Mouse (Mus musculus) midbrain, postnatal 0 days (tissue): ENCODE results near the gene Atad5. TPM values are rescaled to one million over a fixed set of nuclear protein-coding genes. Genes with fewer than 3 reads are reported as not detected.

Source experiments
- ATAC-seq: fragments of 200-750 bp; cut with Nextera tagmentation; 2 replicates; pipeline ENCODE4 v1.8.0; 2017; ENCODE audit warnings: moderate number of reproducible peaks, mild to moderate bottlenecking, moderate TSS enrichment, moderate library complexity; ENCODE audit not compliant: low FRiP score
- DNase-seq: peaks from one replicate; pipeline ENCODE4 v3.0.0-alpha.2; 2015; ENCODE audit warnings: low spot score
- H3K27ac ChIP-seq: fragments of 300-500 bp; sonication (generic); 2 replicates; pipeline ENCODE4 v1.5.1; 2014; ENCODE audit warnings: low read depth, mild to moderate bottlenecking, low read length, mixed read lengths
- H3K27me3 ChIP-seq: fragments of 300-500 bp; sonication (generic); 2 replicates; pipeline ENCODE4 v1.6.1; 2014; ENCODE audit warnings: low read length, control low read depth, mixed read lengths; ENCODE audit not compliant: insufficient read depth
- H3K36me3 ChIP-seq: fragments of 300-500 bp; sonication (generic); 2 replicates; pipeline ENCODE4 v1.6.1; 2014; ENCODE audit warnings: low read length, control low read depth, mixed read lengths; ENCODE audit not compliant: insufficient read depth
- H3K4me1 ChIP-seq: fragments of 300-500 bp; sonication (generic); 2 replicates; pipeline ENCODE4 v1.6.1; 2014; ENCODE audit warnings: mild to moderate bottlenecking, control low read depth, antibody characterized with exemption, low read length, mixed read lengths; ENCODE audit not compliant: insufficient read depth
- H3K4me2 ChIP-seq: fragments of 300-500 bp; sonication (generic); 2 replicates; pipeline ENCODE4 v1.6.1; 2014; ENCODE audit warnings: low read depth, mild to moderate bottlenecking, low read length, mixed read lengths; ENCODE audit not compliant: poor library complexity, severe bottlenecking
- H3K4me3 ChIP-seq: fragments of 300-500 bp; sonication (generic); 2 replicates; pipeline ENCODE4 v1.5.1; 2014; ENCODE audit warnings: low read depth, mild to moderate bottlenecking, low read length, moderate library complexity
- H3K9ac ChIP-seq: fragments of 300-500 bp; sonication (generic); replicated peaks from 2 replicates; pipeline ENCODE4 v1.6.1; 2014; ENCODE audit warnings: mild to moderate bottlenecking, low read length, moderate library complexity, mixed read lengths; ENCODE audit not compliant: poor library complexity, severe bottlenecking
- H3K9me3 ChIP-seq: fragments of 300-500 bp; sonication (generic); 2 replicates; pipeline ENCODE4 v1.6.1; 2016; ENCODE audit warnings: low read length, control low read depth
- CTCF ChIP-seq: IDR thresholded peaks from 2 replicates; pipeline ENCODE4 v1.5.1; 2016; ENCODE audit warnings: antibody characterized with exemption, mild to moderate bottlenecking
- WGBS: fragments of 180-500 bp; shearing (Covaris S2); extraction: QIAGEN DNeasy Blood & Tissue Kit; methylation state at CpG from one replicate; pipeline ENCODE4 v1.1.7; 2014; 5-methylcytosine and 5-hydroxymethylcytosine counted together
- polyA plus RNA-seq: library from polyadenylated mRNA; unstranded; fragments of >200 nt; fragmentation: Nextera tagmentation; extraction: Ambion mirVana; gene quantifications from 2 replicates; pipeline ENCODE4 v1.2.1, GENCODE M21; 2015
- total RNA-seq: library from RNA; depleted of rRNA; stranded (reverse); fragments of >200 nt; gene quantifications from 2 replicates; pipeline ENCODE4 v1.2.3, GENCODE M21; 2014

Gene Atad5
- total and polyA plus RNA-seq, 2 experiments from 2014 or later = 3.3 to 5.6 TPM

DNA sequence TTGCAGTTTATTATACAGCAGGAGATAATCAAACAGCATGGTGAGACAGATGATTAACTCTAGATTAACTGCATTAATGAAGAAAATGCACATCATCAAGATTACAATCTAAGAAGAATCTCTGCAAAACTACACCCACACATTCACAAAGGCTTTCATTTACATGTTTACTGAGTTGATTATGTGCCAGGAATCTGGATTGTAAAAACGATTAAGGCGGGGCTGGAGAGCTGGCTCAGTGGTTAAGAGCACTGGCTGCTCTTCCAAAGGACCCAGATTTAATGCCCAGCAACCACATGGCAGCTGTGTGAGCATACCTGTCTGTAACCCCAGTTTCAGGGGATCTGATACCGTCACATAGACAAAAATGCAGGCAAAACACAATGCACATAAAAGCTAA lies 19.4 kb upstream of the Atad5 start:
- H3K27ac ChIP-seq = no peak overlapping the region
- DNase-seq = no peak

GRCm38 (mm10) chr11:80071039-80071438 lies 18.2 kb upstream of the Atad5 start:
- no peak for TF ChIP-seq CTCF

More for the DNA sequence above, 19.4 kb upstream of the Atad5 start:
- Histone ChIP-seq H3K9ac (no peak overlapping the region), H3K36me3 (no peaks in the 10 kb centered on the region), H3K27me3 (no peaks in the 10 kb centered on the region), H3K9me3 (no peaks in the 10 kb centered on the region), H3K4me1 (no peaks in the 10 kb centered on the region), H3K4me2 (no peak overlapping the region), H3K4me3 (no peak overlapping the region)
- ATAC-seq = no peak
- WGBS = 78% methylated on average over 3 of the region's 3 CpGs
- TF ChIP-seq CTCF = no peak

GRCm38 (mm10) chr11:80072365-80072764 lies 16.8 kb upstream of the Atad5 start:
- Histone ChIP-seq H3K27me3 (no peaks in the 10 kb centered on the region), H3K4me2 (no peak overlapping the region), H3K36me3 (no peaks in the 10 kb centered on the region), H3K27ac (no peak overlapping the region), H3K9ac (no peak overlapping the region), H3K4me1 (no peaks in the 10 kb centered on the region), H3K9me3 (no peaks in the 10 kb centered on the region), H3K4me3 (no peak overlapping the region)
- TF ChIP-seq CTCF = no peak
- DNase-seq (no peak), ATAC-seq (no peak)
- 85% methylated on average over 3 of the region's 3 CpGs for WGBS

More at GRCm38 (mm10) chr11:80071039-80071438, 18.2 kb upstream of the Atad5 start:
- Histone ChIP-seq H3K27me3 (no peaks in the 10 kb centered on the region), H3K9me3 (no peaks in the 10 kb centered on the region), H3K4me1 (no peaks in the 10 kb centered on the region), H3K36me3 (no peaks in the 10 kb centered on the region), H3K4me3 (no peak overlapping the region), H3K27ac (no peak overlapping the region), H3K9ac (no peak overlapping the region), H3K4me2 (no peak overlapping the region)
- DNase-seq (no peak), ATAC-seq (no peak)
- WGBS = 99% methylated on average over 2 of the region's 2 CpGs

DNA sequence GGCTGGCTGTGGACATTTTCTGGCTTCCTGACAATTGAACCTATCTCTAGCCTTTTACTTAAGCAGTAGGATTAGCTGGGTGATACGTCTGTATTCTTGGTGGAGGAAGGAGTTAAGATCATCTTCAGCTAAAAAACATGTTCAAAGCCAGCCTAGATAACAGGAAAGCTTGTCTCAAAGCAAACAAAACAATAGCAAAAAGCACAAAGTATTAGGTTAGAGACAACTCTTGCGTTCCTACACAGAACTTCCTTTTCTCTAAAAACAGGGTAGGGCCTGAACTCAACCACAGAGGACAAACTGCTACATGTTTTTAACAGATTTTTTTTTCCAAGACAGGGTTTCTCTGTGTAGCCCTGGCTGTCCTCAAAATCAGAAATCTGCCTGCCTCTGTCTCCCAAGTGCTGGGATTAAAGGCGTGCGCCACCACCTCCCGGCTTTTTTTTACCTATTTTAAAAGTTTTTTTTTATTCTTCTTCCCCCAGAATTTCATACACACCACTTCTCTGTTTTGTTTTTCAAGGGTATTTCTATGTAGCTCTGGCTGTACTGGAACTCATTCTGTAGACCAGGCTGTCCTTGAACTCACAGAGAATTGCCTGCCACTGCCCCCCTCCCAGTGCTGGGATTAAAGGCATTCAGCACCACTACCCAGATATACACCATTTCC lies 13.5 kb upstream of the Atad5 start:
- H3K4me3 ChIP-seq = no peak overlapping the region
- no peak overlapping the region for H3K4me2 ChIP-seq
- no peak overlapping the region for H3K9ac ChIP-seq
- ATAC-seq (no peak), DNase-seq (no peak)
- H3K4me1 ChIP-seq = no peaks in the 10 kb centered on the region
- no peaks in the 10 kb centered on the region for H3K36me3 ChIP-seq
- H3K9me3 ChIP-seq = no peaks in the 10 kb centered on the region
- WGBS = 93% methylated on average over 5 of the region's 5 CpGs
- no peaks in the 10 kb centered on the region for H3K27me3 ChIP-seq
- TF ChIP-seq CTCF = no peak
- H3K27ac ChIP-seq = no peak overlapping the region

DNA sequence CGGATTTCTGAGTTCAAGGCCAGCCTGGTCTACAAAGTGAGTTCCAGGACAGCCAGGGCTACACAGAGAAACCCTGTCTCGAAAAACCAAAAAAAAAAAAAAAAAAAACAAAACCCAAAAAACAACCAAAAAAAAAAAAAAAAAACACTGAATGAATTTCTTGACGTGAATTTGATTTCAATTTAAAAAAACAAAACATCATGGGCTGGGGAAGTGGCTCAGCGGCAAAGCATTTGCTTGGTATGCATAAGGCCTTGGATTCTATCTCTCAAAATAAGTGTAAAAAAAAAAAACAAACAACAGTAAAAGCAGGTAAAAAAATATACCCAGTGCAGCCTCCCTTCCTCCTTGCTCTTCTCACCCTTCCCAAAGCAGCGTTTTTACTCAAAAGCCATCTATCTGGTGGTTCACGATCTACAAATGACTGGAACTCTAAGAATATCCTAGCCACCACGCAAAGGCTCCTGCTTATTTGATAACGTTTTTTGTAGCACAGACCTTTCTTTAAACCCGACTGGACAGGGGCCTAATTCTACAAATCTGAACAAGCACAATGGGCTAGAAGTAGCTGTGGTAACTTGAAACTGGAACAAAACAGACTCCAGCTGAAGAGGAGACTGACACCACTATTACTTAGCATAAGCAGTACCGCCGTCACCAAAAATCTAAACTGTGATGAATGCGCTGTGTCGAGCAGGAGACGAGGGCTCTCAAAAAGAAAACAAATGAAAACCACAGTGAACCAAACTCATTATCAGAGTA lies 11.2 kb upstream of the Atad5 start:
- TF ChIP-seq CTCF = no peak
- DNase-seq (no peak), ATAC-seq (no peak)
- no peaks in the 10 kb centered on the region for H3K36me3 ChIP-seq
- H3K9me3 ChIP-seq = no peaks in the 10 kb centered on the region
- no peaks in the 10 kb centered on the region for H3K27me3 ChIP-seq
- H3K4me2 ChIP-seq = no peak overlapping the region
- H3K4me3 ChIP-seq = no peak overlapping the region
- WGBS = 70% methylated on average over 13 of the region's 14 CpGs
- H3K4me1 ChIP-seq = no peaks in the 10 kb centered on the region
- no peak overlapping the region for H3K9ac ChIP-seq
- no peak overlapping the region for H3K27ac ChIP-seq

- no peak for DNase-seq
- no peak overlapping the region for H3K9ac ChIP-seq
- H3K36me3 ChIP-seq = no peaks in the 10 kb centered on the region
- no peak overlapping the region for H3K27ac ChIP-seq
- H3K4me2 ChIP-seq = no peak overlapping the region
- 75% methylated on average over 1 of the region's 1 CpGs for WGBS
- no peak for TF ChIP-seq CTCF
- H3K9me3 ChIP-seq = no peaks in the 10 kb centered on the region
- no peak overlapping the region for H3K4me3 ChIP-seq
- ATAC-seq = no peak
- H3K4me1 ChIP-seq = no peaks in the 10 kb centered on the region
- no peaks in the 10 kb centered on the region for H3K27me3 ChIP-seq
These were observed 10.4 kb upstream of the Atad5 start for GRCm38 (mm10) chr11:80078831-80079230.
